Mouse (Mus musculus) midbrain, embryonic 16.5 days (tissue): Measurements from ENCODE around the gene Gm20388. TPM values are rescaled to one million over a fixed set of nuclear protein-coding genes. Genes with fewer than 3 reads are reported as not detected.

ENCODE experiments used
- ATAC-seq: fragments of 200-750 bp; cut with Nextera tagmentation; 2 replicates; pipeline ENCODE4 v1.8.0; 2017; ENCODE audit warnings: moderate TSS enrichment
- H3K27ac ChIP-seq: fragments of 300-500 bp; sonication (generic); 2 replicates; pipeline ENCODE4 v1.5.1; 2014; ENCODE audit warnings: mild to moderate bottlenecking, low read length, mixed read lengths
- H3K27me3 ChIP-seq: fragments of 300-500 bp; sonication (generic); 2 replicates; pipeline ENCODE4 v1.6.1; 2014; ENCODE audit warnings: low read depth, low read length, mixed read lengths; ENCODE audit not compliant: control insufficient read depth, insufficient read depth
- H3K36me3 ChIP-seq: fragments of 300-500 bp; sonication (generic); 2 replicates; pipeline ENCODE4 v1.6.1; 2014; ENCODE audit warnings: mild to moderate bottlenecking, low read length, moderate library complexity, mixed read lengths; ENCODE audit not compliant: control insufficient read depth, insufficient read depth
- H3K4me1 ChIP-seq: fragments of 300-500 bp; sonication (generic); 2 replicates; pipeline ENCODE4 v1.6.1; 2014; ENCODE audit warnings: mild to moderate bottlenecking, low read length, mixed read lengths; ENCODE audit not compliant: control insufficient read depth, insufficient read depth
- H3K4me2 ChIP-seq: fragments of 300-500 bp; sonication (generic); 2 replicates; pipeline ENCODE4 v1.6.1; 2014; ENCODE audit warnings: mild to moderate bottlenecking, low read length, mixed read lengths
- H3K4me3 ChIP-seq: fragments of 300-500 bp; sonication (generic); 2 replicates; pipeline ENCODE4 v1.5.1; 2014; ENCODE audit warnings: low read depth, mild to moderate bottlenecking, low read length, moderate library complexity, mixed read lengths
- H3K9ac ChIP-seq: fragments of 300-500 bp; sonication (generic); 2 replicates; pipeline ENCODE4 v1.6.1; 2014; ENCODE audit warnings: low read depth, low read length, mixed read lengths
- H3K9me3 ChIP-seq: fragments of 300-500 bp; sonication (generic); replicated peaks from 2 replicates; pipeline ENCODE4 v1.6.1; 2014; ENCODE audit warnings: mild to moderate bottlenecking, low read length, mixed read lengths; ENCODE audit not compliant: control insufficient read depth, poor library complexity, severe bottlenecking
- WGBS: fragments of 180-500 bp; shearing (Covaris S2); extraction: QIAGEN DNeasy Blood & Tissue Kit; methylation state at CpG from one replicate; pipeline ENCODE4 v1.1.7; 2014; 5-methylcytosine and 5-hydroxymethylcytosine counted together
- polyA plus RNA-seq: library from polyadenylated mRNA; unstranded; fragments of >200 nt; fragmentation: Nextera tagmentation; extraction: Ambion mirVana; gene quantifications from 2 replicates; pipeline ENCODE4 v1.2.1, GENCODE M21; 2015

Gm20388 gene
- polyA plus RNA-seq, 1 experiment from 2014 or later, result 7.5 TPM

GRCm38 (mm10) chr8:121280414-121280813 lies 1369.8 kb downstream of the Gm20388 start:
- Histone ChIP-seq H3K36me3 (no peaks in the 10 kb centered on the region), H3K4me1 (no peaks in the 10 kb centered on the region), H3K27me3 (no peaks in the 10 kb centered on the region), H3K4me3 (no peak overlapping the region), H3K9me3 (no peaks in the 10 kb centered on the region), H3K27ac (no peak overlapping the region), H3K4me2 (no peak overlapping the region), H3K9ac (no peak overlapping the region)
- WGBS, result 62% methylated on average over 9 of the region's 9 CpGs
- no peak for ATAC-seq

GRCm38 (mm10) chr8:121289346-121289745 lies 1378.7 kb downstream of the Gm20388 start:
- H3K27ac ChIP-seq, result no peak overlapping the region
- no peak for ATAC-seq
- H3K36me3 ChIP-seq, result no peaks in the 10 kb centered on the region
- no peaks in the 10 kb centered on the region for H3K9me3 ChIP-seq
- 80% methylated on average over 5 of the region's 5 CpGs for WGBS
- no peak overlapping the region for H3K4me3 ChIP-seq
- no peak overlapping the region for H3K4me2 ChIP-seq
- H3K27me3 ChIP-seq, result no peaks in the 10 kb centered on the region
- H3K9ac ChIP-seq, result no peak overlapping the region
- peaks cover 5% of the 10 kb centered on the region; the same call in 1 of the 2 replicates for H3K4me1 ChIP-seq

GRCm38 (mm10) chr8:121290547-121290946 lies 1379.9 kb downstream of the Gm20388 start:
- Histone ChIP-seq H3K4me3 (no peak overlapping the region), H3K27ac (no peak overlapping the region), H3K36me3 (no peaks in the 10 kb centered on the region), H3K4me1 (peaks cover 8% of the 10 kb centered on the region; the same call in 1 of the 2 replicates), H3K4me2 (no peak overlapping the region), H3K9me3 (no peaks in the 10 kb centered on the region), H3K27me3 (no peaks in the 10 kb centered on the region), H3K9ac (no peak overlapping the region)
- WGBS, result 43% methylated on average over 17 of the region's 17 CpGs
- no peak for ATAC-seq

- WGBS, result 88% methylated on average over 10 of the region's 10 CpGs
- no peaks in the 10 kb centered on the region for H3K27me3 ChIP-seq
- ATAC-seq, result no peak
These were observed 1382.8 kb downstream of the Gm20388 start for GRCm38 (mm10) chr8:121293418-121293817.

GRCm38 (mm10) chr8:121294234-121295108 lies 1383.8 kb downstream of the Gm20388 start:
- no peak overlapping the region for H3K27ac ChIP-seq
- no peak for ATAC-seq

More at GRCm38 (mm10) chr8:121293418-121293817, 1382.8 kb downstream of the Gm20388 start:
- Histone ChIP-seq H3K4me1 (peaks cover 18% of the 10 kb centered on the region), H3K36me3 (no peaks in the 10 kb centered on the region), H3K9ac (no peak overlapping the region), H3K9me3 (no peaks in the 10 kb centered on the region), H3K4me3 (no peak overlapping the region), H3K4me2 (no peak overlapping the region), H3K27ac (no peak overlapping the region)

GRCm38 (mm10) chr8:121296082-121296481 lies 1385.4 kb downstream of the Gm20388 start:
- no peaks in the 10 kb centered on the region for H3K36me3 ChIP-seq
- H3K4me2 ChIP-seq, result no peak overlapping the region
- H3K9ac ChIP-seq, result no peak overlapping the region; the same call in 1 of the 2 replicates
- no peaks in the 10 kb centered on the region for H3K9me3 ChIP-seq
- 88% methylated on average over 7 of the region's 7 CpGs for WGBS
- no peak for ATAC-seq
- peak overlapping the region; percentile 84 for H3K27ac ChIP-seq
- no peaks in the 10 kb centered on the region for H3K27me3 ChIP-seq
- peaks cover 23% of the 10 kb centered on the region for H3K4me1 ChIP-seq
- no peak overlapping the region for H3K4me3 ChIP-seq

More at GRCm38 (mm10) chr8:121294234-121295108, 1383.8 kb downstream of the Gm20388 start:
- Histone ChIP-seq H3K4me1 (peaks cover 18% of the 10 kb centered on the region), H3K4me3 (no peak overlapping the region), H3K9ac (0 out of 2 replicates have a peak overlapping the region, but pooled peaks have one; percentile 26), H3K27me3 (no peaks in the 10 kb centered on the region), H3K4me2 (no peak overlapping the region), H3K9me3 (no peaks in the 10 kb centered on the region), H3K36me3 (no peaks in the 10 kb centered on the region)
- WGBS, result 21% methylated on average over 29 of the region's 29 CpGs

- H3K9ac ChIP-seq, result no peak overlapping the region; the same call in 1 of the 2 replicates
- WGBS, result 12% methylated on average over 5 of the region's 5 CpGs
- peak overlapping the region; percentile 84 for H3K27ac ChIP-seq
- no peaks in the 10 kb centered on the region for H3K36me3 ChIP-seq
- no peak overlapping the region for H3K4me3 ChIP-seq
- H3K27me3 ChIP-seq, result no peaks in the 10 kb centered on the region
- peaks cover 28% of the 10 kb centered on the region for H3K4me1 ChIP-seq
- ATAC-seq, result peak; percentile 87
- H3K9me3 ChIP-seq, result no peaks in the 10 kb centered on the region
- no peak overlapping the region for H3K4me2 ChIP-seq
These were observed 1386.0 kb downstream of the Gm20388 start for GRCm38 (mm10) chr8:121296597-121296996.

- WGBS, result 63% methylated on average over 9 of the region's 9 CpGs
- ATAC-seq, result no peak; the same call in 1 of the 2 replicates
- peak overlapping the region; percentile 84 for H3K27ac ChIP-seq
These were observed 1386.7 kb downstream of the Gm20388 start for GRCm38 (mm10) chr8:121297299-121297698.

GRCm38 (mm10) chr8:121300066-121300465 lies 1389.4 kb downstream of the Gm20388 start:
- H3K27me3 ChIP-seq, result no peaks in the 10 kb centered on the region
- no peak for ATAC-seq
- H3K9me3 ChIP-seq, result no peaks in the 10 kb centered on the region
- H3K4me3 ChIP-seq, result no peak overlapping the region
- WGBS, result 58% methylated on average over 4 of the region's 4 CpGs
- H3K9ac ChIP-seq, result no peak overlapping the region
- peaks cover 23% of the 10 kb centered on the region for H3K4me1 ChIP-seq
- no peak overlapping the region for H3K4me2 ChIP-seq
- no peak overlapping the region for H3K27ac ChIP-seq
- no peaks in the 10 kb centered on the region for H3K36me3 ChIP-seq

More at GRCm38 (mm10) chr8:121297299-121297698, 1386.7 kb downstream of the Gm20388 start:
- Histone ChIP-seq H3K9ac (no peak overlapping the region), H3K27me3 (no peaks in the 10 kb centered on the region), H3K9me3 (no peaks in the 10 kb centered on the region), H3K36me3 (no peaks in the 10 kb centered on the region), H3K4me1 (peaks cover 28% of the 10 kb centered on the region), H3K4me2 (no peak overlapping the region), H3K4me3 (no peak overlapping the region)
